Mouse (Mus musculus) liver, embryonic 14.5 days (tissue): ENCODE data around the gene Xrcc5. TPM values are rescaled to one million over a fixed set of nuclear protein-coding genes. Genes with fewer than 3 reads are reported as not detected.

Source experiments
- ATAC-seq: fragments of 200-750 bp; cut with Nextera tagmentation; 2 replicates; pipeline ENCODE4 v1.8.0; 2017; ENCODE audit warnings: moderate number of reproducible peaks, mild to moderate bottlenecking, moderate library complexity; ENCODE audit not compliant: insufficient read depth
- DNase-seq, 3 experiments: peaks; one replicate each; pipeline ENCODE4 v3.0.0-alpha.2; 2012 to 2013; ENCODE audit warnings: low read depth in 3 of 3, low spot score in 3 of 3
- H3K27ac ChIP-seq: fragments of 300-500 bp; sonication (generic); 2 replicates; pipeline ENCODE4 v1.5.1; 2014; ENCODE audit warnings: moderate library complexity, mild to moderate bottlenecking, control low read depth, inconsistent platforms
- H3K27me3 ChIP-seq: fragments of 300-500 bp; sonication (generic); 2 replicates; pipeline ENCODE4 v1.6.1; 2014; ENCODE audit warnings: mild to moderate bottlenecking, low read length, moderate library complexity; ENCODE audit not compliant: control insufficient read depth, insufficient read depth
- H3K36me3 ChIP-seq: fragments of 300-500 bp; sonication (generic); replicated peaks from 2 replicates; pipeline ENCODE4 v1.6.1; 2014; ENCODE audit warnings: low read depth; ENCODE audit not compliant: control insufficient read depth, insufficient read depth
- H3K4me1 ChIP-seq, 2 experiments: fragments of 200-500 bp in 1 of 2; fragments of 300-500 bp in 1 of 2; sonication (generic) in 1 of 2; replicated peaks; 2 replicates each; pipeline ENCODE4 v1.6.1; 2012 to 2014; ENCODE audit warnings: antibody characterized with exemption in 1 of 2, inconsistent platforms in 1 of 2, low read length in 1 of 2; ENCODE audit not compliant: control insufficient read depth in 2 of 2, insufficient read depth in 2 of 2
- H3K4me2 ChIP-seq: fragments of 300-500 bp; sonication (generic); 2 replicates; pipeline ENCODE4 v1.6.1; 2014; ENCODE audit warnings: low read depth, mild to moderate bottlenecking, control low read depth, moderate library complexity
- H3K4me3 ChIP-seq, 2 experiments: fragments of 200-500 bp in 1 of 2; fragments of 300-500 bp in 1 of 2; sonication (generic) in 1 of 2; 2 replicates each; pipeline ENCODE4 v1.5.1; 2012 to 2014; ENCODE audit warnings: low read depth in 2 of 2, low read length in 2 of 2, mild to moderate bottlenecking in 2 of 2, control low read depth in 1 of 2, inconsistent platforms in 1 of 2, moderate library complexity in 1 of 2; ENCODE audit not compliant: insufficient read depth in 1 of 2
- H3K9ac ChIP-seq: fragments of 300-500 bp; sonication (generic); replicated peaks from 2 replicates; pipeline ENCODE4 v1.6.1; 2014; ENCODE audit warnings: mild to moderate bottlenecking, control low read depth, moderate library complexity
- H3K9me3 ChIP-seq: fragments of 300-500 bp; sonication (generic); 2 replicates; pipeline ENCODE4 v1.6.1; 2016; ENCODE audit warnings: low read length, mixed read lengths; ENCODE audit not compliant: control insufficient read depth
- CTCF ChIP-seq: IDR thresholded peaks from 2 replicates; pipeline ENCODE4 v1.5.1; 2016; ENCODE audit warnings: antibody characterized with exemption, low read depth, control low read depth
- EP300 ChIP-seq: IDR thresholded peaks from 2 replicates; pipeline ENCODE4 v1.6.1; 2016; ENCODE audit warnings: antibody characterized with exemption, low read depth
- WGBS: fragments of 180-500 bp; shearing (Covaris S2); extraction: QIAGEN DNeasy Blood & Tissue Kit; methylation state at CpG from one replicate; pipeline ENCODE4 v1.1.7; 2014; ENCODE audit not compliant: insufficient replicate concordance; 5-methylcytosine and 5-hydroxymethylcytosine counted together
- polyA plus RNA-seq, 2 experiments: library from polyadenylated mRNA; depleted of rRNA in 1 of 2; stranded (reverse) in 1 of 2; unstranded in 1 of 2; fragments of >200 nt; fragmentation: Nextera tagmentation in 1 of 2; extraction: Ambion mirVana in 1 of 2; gene quantifications; 2 replicates each; pipeline versions ENCODE4 v1.2.1 to v1.2.3; 2012 to 2014

The Xrcc5 gene
- polyA plus RNA-seq, 2 experiments: 8.9 to 17.6 TPM

- no peak overlapping the region for H3K4me3 ChIP-seq
- no peaks in the 10 kb centered on the region for H3K36me3 ChIP-seq
- 69% methylated on average over 7 of the region's 7 CpGs for WGBS
- H3K27ac ChIP-seq: no peak overlapping the region
- H3K4me2 ChIP-seq: no peak overlapping the region
- no peaks in the 10 kb centered on the region for H3K4me1 ChIP-seq
- H3K9me3 ChIP-seq: no peaks in the 10 kb centered on the region
- TF ChIP-seq EP300: no peak
- TF ChIP-seq CTCF: no peak
- no peaks in the 10 kb centered on the region for H3K27me3 ChIP-seq
- ATAC-seq (no peak), DNase-seq (peak in 1 of 3 experiments; percentile 1)
- no peak overlapping the region for H3K9ac ChIP-seq
Measured at GRCm38 (mm10) chr1:72429107-72429807, 122.0 kb downstream of the Xrcc5 start.

GRCm38 (mm10) chr1:72432579-72432978, 125.4 kb downstream of the Xrcc5 start:
- TF ChIP-seq EP300: no peak
- no peak for TF ChIP-seq CTCF
- Histone ChIP-seq H3K9ac (no peak overlapping the region), H3K4me1 (no peaks in the 10 kb centered on the region), H3K9me3 (no peaks in the 10 kb centered on the region), H3K36me3 (no peaks in the 10 kb centered on the region), H3K27ac (no peak overlapping the region), H3K27me3 (no peaks in the 10 kb centered on the region), H3K4me2 (no peak overlapping the region), H3K4me3 (no peak overlapping the region)
- ATAC-seq (no peak), DNase-seq (no peak)
- 47% methylated on average over 1 of the region's 1 CpGs for WGBS

GRCm38 (mm10) chr1:72434510-72434909, 127.3 kb downstream of the Xrcc5 start:
- 45% methylated on average over 3 of the region's 3 CpGs for WGBS
- no peaks in the 10 kb centered on the region for H3K4me1 ChIP-seq
- DNase-seq (no peak), ATAC-seq (no peak)
- no peak overlapping the region for H3K27ac ChIP-seq
- no peaks in the 10 kb centered on the region for H3K36me3 ChIP-seq
- no peaks in the 10 kb centered on the region for H3K9me3 ChIP-seq
- H3K9ac ChIP-seq: no peak overlapping the region
- no peaks in the 10 kb centered on the region for H3K27me3 ChIP-seq
- H3K4me3 ChIP-seq: no peak overlapping the region
- H3K4me2 ChIP-seq: no peak overlapping the region
- TF ChIP-seq EP300 (no peak), CTCF (no peak)

- no peaks in the 10 kb centered on the region for H3K36me3 ChIP-seq
- no peak overlapping the region for H3K9ac ChIP-seq
- H3K4me2 ChIP-seq: no peak overlapping the region
- 52% methylated on average over 5 of the region's 5 CpGs for WGBS
- H3K27ac ChIP-seq: no peak overlapping the region
- H3K4me1 ChIP-seq: no peaks in the 10 kb centered on the region
- H3K4me3 ChIP-seq: no peak overlapping the region
- no peak for DNase-seq
- no peak for ATAC-seq
- no peaks in the 10 kb centered on the region for H3K9me3 ChIP-seq
- TF ChIP-seq EP300: no peak
- no peak for TF ChIP-seq CTCF
- no peaks in the 10 kb centered on the region for H3K27me3 ChIP-seq
Measured at GRCm38 (mm10) chr1:72436967-72437366, 129.7 kb downstream of the Xrcc5 start.

- no peaks in the 10 kb centered on the region for H3K4me1 ChIP-seq
- H3K9me3 ChIP-seq: no peaks in the 10 kb centered on the region
- no peak overlapping the region for H3K4me3 ChIP-seq
- ATAC-seq: no peak
- no peak overlapping the region for H3K9ac ChIP-seq
- no peak overlapping the region for H3K27ac ChIP-seq
- TF ChIP-seq CTCF: no peak
- no peak for TF ChIP-seq EP300
- no peaks in the 10 kb centered on the region for H3K27me3 ChIP-seq
- 50% methylated on average over 8 of the region's 8 CpGs for WGBS
- DNase-seq: no peak
- H3K4me2 ChIP-seq: no peak overlapping the region
- no peaks in the 10 kb centered on the region for H3K36me3 ChIP-seq
Measured at GRCm38 (mm10) chr1:72439146-72439545, 131.9 kb downstream of the Xrcc5 start.
